Mouse (Mus musculus) stomach, embryonic 14.5 days (tissue): ENCODE results near the gene Rnf8. TPM values are rescaled to one million over a fixed set of nuclear protein-coding genes. Genes with fewer than 3 reads are reported as not detected.

ENCODE experiments used
- ATAC-seq: fragments of 200-750 bp; cut with Nextera tagmentation; 2 replicates; pipeline ENCODE4 v1.8.0; 2017; ENCODE audit warnings: low read depth, moderate TSS enrichment; ENCODE audit not compliant: insufficient number of reproducible peaks, insufficient read depth, low FRiP score
- H3K27ac ChIP-seq: fragments of 300-500 bp; sonication (generic); 2 replicates; pipeline ENCODE4 v1.5.1; 2014; ENCODE audit warnings: mild to moderate bottlenecking, low read length, moderate library complexity, mixed read lengths
- H3K27me3 ChIP-seq: fragments of 300-500 bp; sonication (generic); 2 replicates; pipeline ENCODE4 v1.6.1; 2014; ENCODE audit warnings: low read length, control low read depth, mixed read lengths; ENCODE audit not compliant: control insufficient read depth, insufficient read depth
- H3K36me3 ChIP-seq: fragments of 300-500 bp; sonication (generic); 2 replicates; pipeline ENCODE4 v1.6.1; 2014; ENCODE audit warnings: mild to moderate bottlenecking, control low read depth, low read length, moderate library complexity, mixed read lengths; ENCODE audit not compliant: control insufficient read depth, insufficient read depth
- H3K4me1 ChIP-seq: fragments of 300-500 bp; sonication (generic); 2 replicates; pipeline ENCODE4 v1.6.1; 2014; ENCODE audit warnings: low read length, control low read depth, mixed read lengths; ENCODE audit not compliant: control insufficient read depth, insufficient read depth
- H3K4me2 ChIP-seq: fragments of 300-500 bp; sonication (generic); replicated peaks from 2 replicates; pipeline ENCODE4 v1.6.1; 2014; ENCODE audit warnings: low read depth, low read length, control low read depth
- H3K4me3 ChIP-seq: fragments of 300-500 bp; sonication (generic); 2 replicates; pipeline ENCODE4 v1.5.1; 2014; ENCODE audit warnings: low read depth, low read length, control low read depth
- H3K9ac ChIP-seq: fragments of 300-500 bp; sonication (generic); replicated peaks from 2 replicates; pipeline ENCODE4 v1.6.1; 2014; ENCODE audit warnings: low read depth, mild to moderate bottlenecking, control low read depth, low read length, moderate library complexity, mixed read lengths
- H3K9me3 ChIP-seq: fragments of 300-500 bp; sonication (generic); 2 replicates; pipeline ENCODE4 v1.6.1; 2016; ENCODE audit warnings: low read depth, low read length, control low read depth; ENCODE audit not compliant: control insufficient read depth
- WGBS: fragments of 180-500 bp; shearing (Covaris S2); extraction: QIAGEN DNeasy Blood & Tissue Kit; methylation state at CpG from one replicate; pipeline ENCODE4 v1.1.7; 2014; 5-methylcytosine and 5-hydroxymethylcytosine counted together
- polyA plus RNA-seq: library from polyadenylated mRNA; unstranded; fragments of >200 nt; fragmentation: Nextera tagmentation; extraction: Ambion mirVana; gene quantifications from 2 replicates; pipeline ENCODE4 v1.2.1, GENCODE M21; 2014

Gene Rnf8
- polyA plus RNA-seq, 1 experiment from 2014 or later = 80.8 TPM

GRCm38 (mm10) chr17:29585446-29585845 lies 29.1 kb upstream of the Rnf8 start:
- ATAC-seq = no peak
- Histone ChIP-seq H3K4me3 (no peak overlapping the region), H3K9ac (no peak overlapping the region), H3K36me3 (no peaks in the 10 kb centered on the region; the same call in 1 of the 2 replicates), H3K9me3 (no peaks in the 10 kb centered on the region), H3K4me2 (no peak overlapping the region), H3K27ac (no peak overlapping the region), H3K27me3 (no peaks in the 10 kb centered on the region), H3K4me1 (no peaks in the 10 kb centered on the region)
- WGBS = 93% methylated on average over 6 of the region's 6 CpGs

GRCm38 (mm10) chr17:29586921-29587320 lies 27.7 kb upstream of the Rnf8 start:
- H3K4me2 ChIP-seq = no peak overlapping the region
- ATAC-seq = no peak
- H3K36me3 ChIP-seq = no peaks in the 10 kb centered on the region; the same call in 1 of the 2 replicates
- H3K9me3 ChIP-seq = no peaks in the 10 kb centered on the region
- WGBS = 67% methylated on average over 9 of the region's 9 CpGs
- no peak overlapping the region for H3K9ac ChIP-seq
- no peaks in the 10 kb centered on the region for H3K4me1 ChIP-seq
- no peak overlapping the region for H3K4me3 ChIP-seq
- no peaks in the 10 kb centered on the region for H3K27me3 ChIP-seq
- no peak overlapping the region for H3K27ac ChIP-seq

GRCm38 (mm10) chr17:29589221-29589898 lies 25.2 kb upstream of the Rnf8 start:
- ATAC-seq = no peak
- H3K9ac ChIP-seq = no peak overlapping the region
- no peaks in the 10 kb centered on the region for H3K9me3 ChIP-seq
- H3K36me3 ChIP-seq = peaks cover 4% of the 10 kb centered on the region; the same call in 1 of the 2 replicates
- H3K27ac ChIP-seq = no peak overlapping the region
- no peak overlapping the region for H3K4me2 ChIP-seq
- H3K4me3 ChIP-seq = no peak overlapping the region
- H3K4me1 ChIP-seq = no peaks in the 10 kb centered on the region
- H3K27me3 ChIP-seq = no peaks in the 10 kb centered on the region
- WGBS = 43% methylated on average over 11 of the region's 11 CpGs

GRCm38 (mm10) chr17:29595891-29596770 lies 18.5 kb upstream of the Rnf8 start:
- H3K9me3 ChIP-seq = no peaks in the 10 kb centered on the region
- H3K4me2 ChIP-seq = no peak overlapping the region
- H3K4me1 ChIP-seq = no peaks in the 10 kb centered on the region
- 82% methylated on average over 15 of the region's 15 CpGs for WGBS
- H3K4me3 ChIP-seq = no peak overlapping the region
- peaks cover 27% of the 10 kb centered on the region for H3K36me3 ChIP-seq
- no peaks in the 10 kb centered on the region for H3K27me3 ChIP-seq
- ATAC-seq = no peak
- no peak overlapping the region for H3K9ac ChIP-seq
- H3K27ac ChIP-seq = no peak overlapping the region

- H3K27ac ChIP-seq = no peak overlapping the region
- H3K4me2 ChIP-seq = no peak overlapping the region
- no peak overlapping the region for H3K4me3 ChIP-seq
- H3K9ac ChIP-seq = no peak overlapping the region
- no peaks in the 10 kb centered on the region for H3K9me3 ChIP-seq
- no peaks in the 10 kb centered on the region for H3K27me3 ChIP-seq
- H3K36me3 ChIP-seq = peaks cover 27% of the 10 kb centered on the region
- 88% methylated on average over 13 of the region's 13 CpGs for WGBS
- ATAC-seq = no peak
- H3K4me1 ChIP-seq = no peaks in the 10 kb centered on the region
Measured at GRCm38 (mm10) chr17:29596771-29597132, 17.8 kb upstream of the Rnf8 start.

GRCm38 (mm10) chr17:29599051-29599450 lies 15.5 kb upstream of the Rnf8 start:
- no peak for ATAC-seq
- Histone ChIP-seq H3K4me3 (no peak overlapping the region), H3K4me2 (no peak overlapping the region), H3K27me3 (no peaks in the 10 kb centered on the region), H3K9me3 (no peaks in the 10 kb centered on the region), H3K36me3 (peaks cover 31% of the 10 kb centered on the region), H3K4me1 (no peaks in the 10 kb centered on the region), H3K9ac (no peak overlapping the region), H3K27ac (no peak overlapping the region)
- WGBS = 91% methylated on average over 14 of the region's 14 CpGs

GRCm38 (mm10) chr17:29599537-29599936 lies 15.1 kb upstream of the Rnf8 start:
- Histone ChIP-seq H3K27ac (no peak overlapping the region), H3K36me3 (peaks cover 28% of the 10 kb centered on the region), H3K9me3 (no peaks in the 10 kb centered on the region), H3K9ac (no peak overlapping the region), H3K27me3 (no peaks in the 10 kb centered on the region), H3K4me2 (no peak overlapping the region), H3K4me3 (no peak overlapping the region), H3K4me1 (no peaks in the 10 kb centered on the region)
- 81% methylated on average over 8 of the region's 8 CpGs for WGBS
- ATAC-seq = no peak

- no peak for ATAC-seq
Measured at GRCm38 (mm10) chr17:29601391-29601790, 13.2 kb upstream of the Rnf8 start.

More at GRCm38 (mm10) chr17:29601391-29601790, 13.2 kb upstream of the Rnf8 start:
- Histone ChIP-seq H3K36me3 (peaks cover 14% of the 10 kb centered on the region), H3K27ac (no peak overlapping the region), H3K4me2 (no peak overlapping the region), H3K9ac (no peak overlapping the region), H3K4me3 (no peak overlapping the region), H3K9me3 (no peaks in the 10 kb centered on the region), H3K4me1 (no peaks in the 10 kb centered on the region), H3K27me3 (no peaks in the 10 kb centered on the region)
- 64% methylated on average over 4 of the region's 4 CpGs for whole genome bisulfite sequencing
